8 mouse cellular contexts compared by ENCODE assay signal in genomic region chrX:71663871-71664687, GRCm38 (mm10). TPM values are rescaled to one million over a fixed set of nuclear protein-coding genes. Genes with fewer than 3 reads are reported as not detected.
DNase-seq lines count a peak whose midpoint lies in the region; ATAC-seq lines count a peak whose summit lies in the region.

No protein-coding gene starts in this region.

- peak overlapping the region; percentile 55 for H3K4me2 ChIP-seq in kidney, embryonic 14.5 days (replicated peaks; ENCODE audit: low read depth, low read length)
- H3K4me2 ChIP-seq in embryonic facial prominence, embryonic 12.5 days (replicated peaks) = peak overlapping the region; percentile 60
- H3K4me2 ChIP-seq in intestine, embryonic 16.5 days (ENCODE audit: low read depth, low read length) = peak overlapping the region; percentile 74
- peak overlapping the region; percentile 63 for H3K4me2 ChIP-seq in neural tube, embryonic 14.5 days (ENCODE audit: low read depth, low read length)

- no peak for DNase-seq in kidney, postnatal 14 days
- no peak for DNase-seq in natural killer cell, adult 2 months (ENCODE audit: low spot score in 2 of 2)
- no peak for DNase-seq in MN1 (ENCODE audit: low spot score)
- no peak for DNase-seq in lung, postnatal 14 days

- H3K4me3 ChIP-seq in kidney, embryonic 14.5 days (ENCODE audit: low read length) = peak overlapping the region; percentile 42
- H3K4me3 ChIP-seq in embryonic facial prominence, embryonic 12.5 days = peak overlapping the region; percentile 37
- peak overlapping the region; percentile 50 for H3K4me3 ChIP-seq in intestine, embryonic 16.5 days (ENCODE audit: low read length)
- peak overlapping the region; percentile 33 for H3K4me3 ChIP-seq in neural tube, embryonic 14.5 days (ENCODE audit: low read depth, low read length)

- 24% methylated on average over 64 of the region's 76 CpGs for WGBS in kidney, embryonic 14.5 days
- WGBS in embryonic facial prominence, embryonic 12.5 days = 25% methylated on average over 76 of the region's 76 CpGs
- 11% methylated on average over 70 of the region's 76 CpGs for WGBS in intestine, embryonic 16.5 days
- 19% methylated on average over 55 of the region's 76 CpGs for WGBS in neural tube, embryonic 14.5 days

- H3K27me3 ChIP-seq in kidney, embryonic 14.5 days (ENCODE audit: control insufficient read depth, insufficient read depth, low read length) = peaks cover 49% of the 10 kb centered on the region
- H3K27me3 ChIP-seq in embryonic facial prominence, embryonic 12.5 days = peaks cover 55% of the 10 kb centered on the region
- peaks cover 42% of the 10 kb centered on the region for H3K27me3 ChIP-seq in intestine, embryonic 16.5 days (replicated peaks; ENCODE audit: control insufficient read depth, insufficient read depth, low read length)
- H3K27me3 ChIP-seq in neural tube, embryonic 14.5 days (ENCODE audit: control insufficient read depth, insufficient read depth, low read length) = peaks cover 6% of the 10 kb centered on the region

- H3K4me1 ChIP-seq in kidney, embryonic 14.5 days (ENCODE audit: control insufficient read depth, insufficient read depth, low read length) = no peaks in the 10 kb centered on the region
- no peaks in the 10 kb centered on the region for H3K4me1 ChIP-seq in embryonic facial prominence, embryonic 12.5 days
- no peaks in the 10 kb centered on the region for H3K4me1 ChIP-seq in intestine, embryonic 16.5 days (ENCODE audit: control insufficient read depth, insufficient read depth, low read length)
- H3K4me1 ChIP-seq in neural tube, embryonic 14.5 days (ENCODE audit: control insufficient read depth, insufficient read depth, low read length) = no peaks in the 10 kb centered on the region

- ATAC-seq in kidney, embryonic 14.5 days (ENCODE audit: low FRiP score, low TSS enrichment) = peak; percentile 68; the same call in 1 of the 2 replicates
- ATAC-seq in embryonic facial prominence, embryonic 12.5 days (ENCODE audit: insufficient number of reproducible peaks, insufficient read depth, low FRiP score, low TSS enrichment) = peak; percentile 47; the same call in 1 of the 2 replicates
- ATAC-seq in intestine, embryonic 16.5 days = no peak
- peak; percentile 62 for ATAC-seq in neural tube, embryonic 14.5 days (ENCODE audit: low read depth)

- no peaks in the 10 kb centered on the region for H3K36me3 ChIP-seq in kidney, embryonic 14.5 days (ENCODE audit: control insufficient read depth, insufficient read depth, low read length)
- H3K36me3 ChIP-seq in embryonic facial prominence, embryonic 12.5 days = no peaks in the 10 kb centered on the region
- no peaks in the 10 kb centered on the region for H3K36me3 ChIP-seq in intestine, embryonic 16.5 days (ENCODE audit: control insufficient read depth, insufficient read depth, low read length)
- H3K36me3 ChIP-seq in neural tube, embryonic 14.5 days (ENCODE audit: control insufficient read depth, insufficient read depth, low read length) = no peaks in the 10 kb centered on the region

- H3K9me3 ChIP-seq in kidney, embryonic 14.5 days (ENCODE audit: control insufficient read depth, low read length) = peaks cover 6% of the 10 kb centered on the region; the same call in 1 of the 2 replicates
- 0 out of 2 replicates have a peak, but pooled peaks cover 5% of the 10 kb centered on the region for H3K9me3 ChIP-seq in embryonic facial prominence, embryonic 12.5 days
- peaks cover 10% of the 10 kb centered on the region for H3K9me3 ChIP-seq in intestine, embryonic 16.5 days (ENCODE audit: control insufficient read depth, low read length)
- peaks cover 5% of the 10 kb centered on the region for H3K9me3 ChIP-seq in neural tube, embryonic 14.5 days (ENCODE audit: control insufficient read depth, low read length)

- peak overlapping the region; percentile 23; the same call in 1 of the 2 replicates for H3K9ac ChIP-seq in kidney, embryonic 14.5 days (ENCODE audit: low read depth, low read length)
- H3K9ac ChIP-seq in embryonic facial prominence, embryonic 12.5 days = no peak overlapping the region
- H3K9ac ChIP-seq in intestine, embryonic 16.5 days (ENCODE audit: low read depth, low read length) = 0 out of 2 replicates have a peak overlapping the region, but pooled peaks have one; percentile 51
- no peak overlapping the region for H3K9ac ChIP-seq in neural tube, embryonic 14.5 days (replicated peaks; ENCODE audit: low read depth, low read length)

- H3K27ac ChIP-seq in kidney, embryonic 14.5 days (ENCODE audit: low read depth, low read length) = no peak overlapping the region
- H3K27ac ChIP-seq in embryonic facial prominence, embryonic 12.5 days = no peak overlapping the region
- H3K27ac ChIP-seq in intestine, embryonic 16.5 days (ENCODE audit: low read length) = no peak overlapping the region
- H3K27ac ChIP-seq in neural tube, embryonic 14.5 days (ENCODE audit: low read depth, low read length) = no peak overlapping the region

RNA-seq across cellular contexts. Expression of gene Gpr50, which starts 0.6 kb away (rescaled TPM):
- 0.06 and 0.37 TPM in 2 replicates for polyA plus RNA-seq in kidney, embryonic 14.5 days (2014; fragmentation: Nextera tagmentation; extraction: Ambion mirVana)
- polyA plus RNA-seq in embryonic facial prominence, embryonic 12.5 days (2016; fragmentation: Nextera tagmentation; extraction: Ambion mirVana) = 2.7 and 4.3 TPM in 2 replicates
- polyA plus RNA-seq in intestine, embryonic 16.5 days (2015; fragmentation: Nextera tagmentation; extraction: Ambion mirVana) = 0.67 and 2.8 TPM in 2 replicates
- polyA plus RNA-seq in neural tube, embryonic 14.5 days (2014; fragmentation: Nextera tagmentation; extraction: Ambion mirVana) = 0.60 and 0.72 TPM in 2 replicates

Comparison
In these comparisons a context has a peak if more than half of its experiments do, and no peak if none do; other contexts are left out.
1. H3K9ac ChIP-seq: peak in kidney, embryonic 14.5 days (single experiment) and intestine, embryonic 16.5 days (single experiment); none in embryonic facial prominence, embryonic 12.5 days (single experiment) and neural tube, embryonic 14.5 days (single experiment).
2. Peak in every context shown above with its lines, with median percentiles within 50 percentile points of each other: H3K4me2 ChIP-seq and H3K4me3 ChIP-seq.